Mouse (Mus musculus) stomach, embryonic 16.5 days (tissue): ENCODE measurements at regions not wholly inside any gene's neighbourhood (a gene's known extent, or its start where the extent isn't known, plus 50 kb on each side); places are given as distances from the start of the nearest gene placed in this dataset.

Experiments used
- ATAC-seq: fragments of 200-750 bp; cut with Nextera tagmentation; 2 replicates; pipeline ENCODE4 v1.8.0; 2017; ENCODE audit warnings: moderate number of reproducible peaks, moderate TSS enrichment; ENCODE audit not compliant: insufficient read depth, low FRiP score
- H3K27ac ChIP-seq: fragments of 300-500 bp; sonication (generic); 2 replicates; pipeline ENCODE4 v1.5.1; 2014; ENCODE audit warnings: low read length
- H3K27me3 ChIP-seq: fragments of 300-500 bp; sonication (generic); 2 replicates; pipeline ENCODE4 v1.6.1; 2014; ENCODE audit warnings: low read length, control low read depth, mixed read lengths; ENCODE audit not compliant: control insufficient read depth, insufficient read depth
- H3K36me3 ChIP-seq: fragments of 300-500 bp; sonication (generic); 2 replicates; pipeline ENCODE4 v1.6.1; 2014; ENCODE audit warnings: low read length; ENCODE audit not compliant: control insufficient read depth, insufficient read depth
- H3K4me1 ChIP-seq: fragments of 300-500 bp; sonication (generic); 2 replicates; pipeline ENCODE4 v1.6.1; 2014; ENCODE audit warnings: low read length, control low read depth, mixed read lengths; ENCODE audit not compliant: control insufficient read depth, insufficient read depth
- H3K4me2 ChIP-seq: fragments of 300-500 bp; sonication (generic); 2 replicates; pipeline ENCODE4 v1.6.1; 2014; ENCODE audit warnings: low read depth, low read length, mixed read lengths
- H3K4me3 ChIP-seq: fragments of 300-500 bp; sonication (generic); replicated peaks from 2 replicates; pipeline ENCODE4 v1.5.1; 2014; ENCODE audit warnings: mild to moderate bottlenecking, low read length
- H3K9ac ChIP-seq: fragments of 300-500 bp; sonication (generic); 2 replicates; pipeline ENCODE4 v1.6.1; 2014; ENCODE audit warnings: low read length
- H3K9me3 ChIP-seq: fragments of 300-500 bp; sonication (generic); replicated peaks from 2 replicates; pipeline ENCODE4 v1.6.1; 2016; ENCODE audit warnings: low read length, control low read depth; ENCODE audit not compliant: control insufficient read depth
- WGBS: fragments of 180-500 bp; shearing (Covaris S2); extraction: QIAGEN DNeasy Blood & Tissue Kit; methylation state at CpG from one replicate; pipeline ENCODE4 v1.1.7; 2014; 5-methylcytosine and 5-hydroxymethylcytosine counted together

DNA sequence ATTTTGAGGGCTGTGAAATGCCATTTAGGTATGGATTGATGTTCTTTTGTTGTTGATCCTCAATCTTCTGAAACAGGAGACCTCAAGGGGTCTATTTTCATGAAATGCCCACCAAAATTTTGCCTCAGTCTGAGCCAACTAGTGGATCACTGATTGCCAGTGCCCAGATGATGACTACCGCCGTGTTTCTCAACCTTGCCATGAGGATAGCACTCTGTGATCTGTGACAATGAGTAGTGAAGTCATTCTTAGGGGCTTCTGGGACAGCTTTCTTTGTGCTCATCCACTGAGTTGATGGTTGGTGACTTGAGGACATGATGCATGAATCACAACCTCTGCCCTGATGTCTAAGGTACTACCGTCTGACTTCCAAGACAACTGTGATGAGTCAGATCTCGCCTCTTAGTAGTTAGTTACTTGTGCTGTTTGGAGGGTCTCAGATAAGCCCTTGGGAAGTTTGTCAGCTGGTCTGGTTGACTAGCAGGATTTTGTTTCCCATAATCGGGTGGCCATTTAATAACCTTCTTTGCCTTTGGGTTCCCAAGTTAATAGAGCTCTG lies 101.2 kb downstream of the Gm5426 start:
- H3K36me3 ChIP-seq, result no peaks in the 10 kb centered on the region
- H3K4me2 ChIP-seq, result no peak overlapping the region
- WGBS, result 92% methylated on average over 5 of the region's 5 CpGs
- H3K9ac ChIP-seq, result no peak overlapping the region
- no peak overlapping the region for H3K4me3 ChIP-seq
- peaks cover 8% of the 10 kb centered on the region; the same call in 1 of the 2 replicates for H3K9me3 ChIP-seq
- no peak overlapping the region for H3K27ac ChIP-seq
- H3K27me3 ChIP-seq, result no peaks in the 10 kb centered on the region
- ATAC-seq, result no peak
- peaks cover 4% of the 10 kb centered on the region for H3K4me1 ChIP-seq

DNA sequence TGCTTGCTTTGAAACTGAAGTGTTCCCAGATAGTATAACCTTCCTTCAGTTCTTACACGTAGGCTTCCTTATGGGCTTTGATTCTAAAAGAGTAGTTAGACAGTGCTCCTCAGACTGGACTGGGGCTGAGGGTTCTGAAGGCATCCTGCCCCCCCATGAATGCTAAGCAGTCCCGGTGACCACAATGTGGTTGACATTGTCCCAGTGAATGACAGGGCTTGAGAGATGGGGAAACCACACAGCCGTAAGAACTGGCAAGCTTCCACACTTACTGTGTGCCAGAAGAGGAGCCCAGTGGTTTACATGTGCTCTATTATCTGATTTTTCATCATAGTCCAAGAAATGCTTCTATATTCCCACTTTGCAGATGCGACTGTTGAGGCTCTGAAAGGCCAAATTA lies 101.8 kb downstream of the Gm5426 start:
- H3K9ac ChIP-seq, result no peak overlapping the region
- ATAC-seq, result no peak
- no peaks in the 10 kb centered on the region for H3K27me3 ChIP-seq
- no peak overlapping the region for H3K4me2 ChIP-seq
- H3K9me3 ChIP-seq, result peaks cover 8% of the 10 kb centered on the region; the same call in 1 of the 2 replicates
- no peak overlapping the region for H3K27ac ChIP-seq
- WGBS, result 77% methylated on average over 4 of the region's 4 CpGs
- no peaks in the 10 kb centered on the region for H3K36me3 ChIP-seq
- H3K4me1 ChIP-seq, result peaks cover 4% of the 10 kb centered on the region
- no peak overlapping the region for H3K4me3 ChIP-seq

DNA sequence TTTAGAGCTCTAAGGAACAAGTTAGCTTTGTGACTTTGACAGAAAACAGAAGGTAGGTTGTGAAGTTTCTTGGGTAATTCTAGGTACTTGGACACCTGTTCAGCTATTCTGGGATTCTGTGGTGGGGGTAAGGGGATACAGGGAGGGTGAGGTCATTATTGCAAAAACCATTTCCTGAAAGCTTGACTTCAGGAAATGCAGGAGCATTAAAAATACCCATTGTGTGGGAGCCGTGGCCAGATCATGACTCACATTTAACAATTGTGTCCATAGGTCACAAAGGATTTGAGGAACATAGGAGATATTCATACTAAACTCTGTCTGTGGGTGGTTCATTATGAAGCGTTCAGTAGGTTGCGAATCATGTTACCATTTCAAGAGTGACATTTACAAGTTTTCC lies 102.4 kb downstream of the Gm5426 start:
- H3K4me1 ChIP-seq, result peaks cover 4% of the 10 kb centered on the region
- H3K36me3 ChIP-seq, result no peaks in the 10 kb centered on the region
- no peak overlapping the region for H3K27ac ChIP-seq
- ATAC-seq, result no peak
- peaks cover 8% of the 10 kb centered on the region; the same call in 1 of the 2 replicates for H3K9me3 ChIP-seq
- no peaks in the 10 kb centered on the region for H3K27me3 ChIP-seq
- no peak overlapping the region for H3K4me2 ChIP-seq
- no peak overlapping the region for H3K9ac ChIP-seq
- WGBS, result 67% methylated on average over 3 of the region's 3 CpGs
- no peak overlapping the region for H3K4me3 ChIP-seq

DNA sequence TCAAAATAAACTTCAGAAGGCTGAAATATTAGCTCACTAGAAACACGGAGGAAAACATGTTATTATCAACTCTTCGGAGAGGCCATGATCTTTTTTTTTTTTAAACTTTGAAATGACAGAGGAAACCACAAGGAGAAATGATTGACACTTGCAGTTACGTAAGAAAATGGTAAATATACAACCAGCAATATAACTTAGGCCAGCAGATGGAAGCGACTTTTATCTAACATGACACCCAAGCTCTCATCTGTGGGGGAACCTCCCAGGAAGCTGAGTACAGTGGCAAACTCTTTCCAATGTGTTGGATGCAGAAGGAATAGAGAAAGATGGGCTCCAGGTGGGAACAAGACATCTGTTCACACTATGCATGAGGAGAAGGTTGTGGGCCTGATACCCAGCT lies 104.2 kb downstream of the Gm5426 start:
- WGBS, result 80% methylated on average over 4 of the region's 4 CpGs
- H3K36me3 ChIP-seq, result no peaks in the 10 kb centered on the region
- H3K9ac ChIP-seq, result no peak overlapping the region
- H3K27me3 ChIP-seq, result no peaks in the 10 kb centered on the region
- no peak overlapping the region for H3K27ac ChIP-seq
- no peaks in the 10 kb centered on the region for H3K4me1 ChIP-seq
- H3K4me2 ChIP-seq, result no peak overlapping the region
- ATAC-seq, result no peak
- no peak overlapping the region for H3K4me3 ChIP-seq
- peaks cover 8% of the 10 kb centered on the region; the same call in 1 of the 2 replicates for H3K9me3 ChIP-seq

DNA sequence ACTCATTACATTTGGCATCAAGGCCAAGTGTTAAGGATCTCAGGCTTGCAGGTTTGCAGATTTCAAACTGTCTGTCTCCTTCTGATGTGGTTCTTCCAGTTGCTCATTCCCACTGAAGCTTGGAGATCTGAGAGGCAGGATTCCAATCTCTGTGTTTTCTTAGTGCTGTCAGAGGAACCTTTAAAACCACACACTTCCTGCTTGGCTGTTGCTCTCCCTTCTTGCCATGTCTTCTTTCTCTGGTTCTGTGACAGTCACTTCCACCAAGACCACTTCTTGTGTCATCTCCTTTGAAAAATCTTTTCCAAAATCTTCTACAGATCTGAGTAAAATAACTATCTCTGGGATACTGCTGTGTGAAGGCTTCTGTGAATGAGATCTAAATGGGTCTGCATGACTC lies 117.3 kb downstream of the Gm5426 start:
- H3K4me3 ChIP-seq, result no peak overlapping the region
- no peaks in the 10 kb centered on the region for H3K36me3 ChIP-seq
- no peak overlapping the region for H3K9ac ChIP-seq
- H3K4me1 ChIP-seq, result no peaks in the 10 kb centered on the region
- no peak overlapping the region for H3K4me2 ChIP-seq
- ATAC-seq, result no peak
- no peaks in the 10 kb centered on the region for H3K9me3 ChIP-seq
- H3K27ac ChIP-seq, result no peak overlapping the region
- no peaks in the 10 kb centered on the region for H3K27me3 ChIP-seq

DNA sequence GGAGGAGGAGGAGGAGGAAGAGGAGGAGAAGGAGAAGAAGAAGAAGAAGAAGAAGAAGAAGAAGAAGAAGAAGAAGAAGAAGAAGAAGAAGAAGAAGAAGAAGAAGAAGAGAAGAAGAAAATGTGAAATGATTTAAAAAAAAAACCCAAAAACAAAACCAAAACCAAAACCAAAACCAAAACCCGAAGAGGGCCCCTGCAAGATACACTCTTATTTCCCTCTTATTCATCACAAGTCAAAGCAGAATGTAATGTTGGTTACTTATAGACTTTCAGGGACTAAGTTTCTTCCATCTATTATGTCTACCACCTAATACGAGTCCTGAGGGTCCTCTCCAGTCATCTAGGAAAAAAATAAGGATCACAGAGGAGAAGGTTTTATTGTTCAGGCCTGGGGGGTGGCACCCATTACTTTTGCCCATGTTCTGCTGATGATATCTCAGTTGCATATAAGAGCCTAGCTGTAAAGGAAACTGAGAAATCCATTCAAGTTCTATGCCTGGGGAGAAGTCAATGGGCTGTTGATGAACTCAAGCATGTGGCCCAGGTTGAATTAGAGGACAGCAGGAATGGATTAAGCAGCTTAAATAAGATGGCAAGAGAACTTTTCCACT lies 118.0 kb downstream of the Gm5426 start:
- no peak overlapping the region for H3K9ac ChIP-seq
- WGBS, result 82% methylated on average over 2 of the region's 2 CpGs
- no peak for ATAC-seq

DNA sequence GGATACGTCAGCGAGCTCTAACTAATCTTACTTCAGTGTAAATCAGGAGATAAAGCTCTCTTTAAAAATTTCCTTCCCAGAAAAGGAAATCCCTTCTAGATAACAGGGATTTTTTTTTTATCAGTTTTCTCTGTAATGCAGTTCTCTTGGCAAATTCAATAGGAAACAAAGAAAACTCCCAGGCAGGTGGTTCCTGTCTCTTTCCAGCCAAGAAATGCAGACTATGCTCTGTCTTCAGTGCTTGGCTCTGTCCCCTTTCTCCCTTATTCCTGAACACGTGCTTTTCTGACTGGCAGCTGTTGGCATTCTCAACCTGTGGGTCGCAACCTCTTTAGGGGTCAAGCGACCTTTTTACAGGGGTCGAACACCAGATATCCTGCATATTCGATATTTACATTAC lies 121.5 kb downstream of the Gm5426 start:
- H3K27me3 ChIP-seq, result no peaks in the 10 kb centered on the region
- H3K9ac ChIP-seq, result no peak overlapping the region
- no peak overlapping the region for H3K27ac ChIP-seq
- no peaks in the 10 kb centered on the region for H3K9me3 ChIP-seq
- H3K36me3 ChIP-seq, result no peaks in the 10 kb centered on the region
- ATAC-seq, result no peak
- H3K4me1 ChIP-seq, result no peaks in the 10 kb centered on the region
- no peak overlapping the region for H3K4me3 ChIP-seq
- H3K4me2 ChIP-seq, result no peak overlapping the region
- 66% methylated on average over 7 of the region's 7 CpGs for WGBS

More for the DNA sequence above, 118.0 kb downstream of the Gm5426 start:
- Histone ChIP-seq H3K27ac (no peak overlapping the region), H3K4me2 (no peak overlapping the region), H3K9me3 (no peaks in the 10 kb centered on the region), H3K4me3 (no peak overlapping the region), H3K4me1 (no peaks in the 10 kb centered on the region), H3K36me3 (no peaks in the 10 kb centered on the region), H3K27me3 (no peaks in the 10 kb centered on the region)

DNA sequence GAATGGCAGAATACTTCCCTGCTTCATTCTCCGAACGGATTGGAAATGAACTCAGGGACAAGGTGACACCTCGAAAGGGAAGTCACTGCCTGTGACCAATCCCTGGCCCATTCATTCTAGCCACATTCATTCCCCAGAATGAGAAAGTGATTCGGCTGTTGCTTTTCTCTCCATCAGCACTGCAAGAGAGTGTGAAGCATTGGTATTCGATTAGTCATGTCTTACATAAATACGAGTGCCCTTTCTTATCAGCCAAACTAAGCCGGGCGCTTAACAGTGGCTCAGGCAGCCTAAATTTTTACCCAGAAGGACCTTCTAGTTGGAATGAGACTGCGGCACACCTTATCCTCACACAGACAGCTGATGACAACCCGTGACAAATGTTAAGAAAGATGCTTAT lies 122.8 kb downstream of the Gm5426 start:
- no peak overlapping the region for H3K9ac ChIP-seq
- no peak for ATAC-seq
- H3K27me3 ChIP-seq, result no peaks in the 10 kb centered on the region
- no peaks in the 10 kb centered on the region for H3K9me3 ChIP-seq
- 60% methylated on average over 10 of the region's 10 CpGs for WGBS
- H3K4me1 ChIP-seq, result peaks cover 6% of the 10 kb centered on the region; the same call in 1 of the 2 replicates
- no peak overlapping the region for H3K4me3 ChIP-seq
- H3K4me2 ChIP-seq, result no peak overlapping the region
- H3K36me3 ChIP-seq, result no peaks in the 10 kb centered on the region
- no peak overlapping the region for H3K27ac ChIP-seq

DNA sequence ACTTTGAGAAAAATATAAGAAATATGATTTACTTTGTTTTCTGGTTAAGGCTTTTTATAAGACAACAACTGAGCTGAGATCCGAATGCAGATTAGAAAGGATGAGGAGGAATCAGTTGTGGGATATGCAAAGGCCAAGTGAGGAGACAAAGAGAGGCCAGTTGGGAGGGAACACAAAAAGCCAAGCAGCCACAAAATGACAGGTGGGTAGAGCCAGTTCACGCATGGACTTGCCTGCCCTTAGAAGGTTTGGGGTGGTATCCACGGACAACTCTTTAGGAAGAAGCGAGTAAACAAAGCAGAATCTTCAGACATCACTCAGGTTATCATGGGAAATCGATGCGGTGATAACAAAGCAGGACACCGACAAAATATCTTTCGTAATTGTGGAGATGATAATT lies 123.2 kb downstream of the Gm5426 start:
- Histone ChIP-seq H3K4me2 (no peak overlapping the region), H3K4me1 (peaks cover 10% of the 10 kb centered on the region), H3K36me3 (no peaks in the 10 kb centered on the region), H3K27ac (no peak overlapping the region), H3K27me3 (no peaks in the 10 kb centered on the region), H3K4me3 (no peak overlapping the region), H3K9me3 (no peaks in the 10 kb centered on the region), H3K9ac (no peak overlapping the region)
- ATAC-seq, result no peak
- 86% methylated on average over 8 of the region's 8 CpGs for WGBS
